Mouse (Mus musculus) C2C12 (cell line): ENCODE measurements around the gene Pde7b. TPM values are rescaled to one million over a fixed set of nuclear protein-coding genes. Genes with fewer than 3 reads are reported as not detected.

Experiments used
- H3K27me3 ChIP-seq: one replicate; pipeline ENCODE4 v1.6.1; 2011; ENCODE audit not compliant: control insufficient read depth, insufficient read depth, insufficient read length
- H3K36me3 ChIP-seq: one replicate; pipeline ENCODE4 v1.6.1; 2011; ENCODE audit not compliant: control insufficient read depth, insufficient read depth
- H3K4me3 ChIP-seq: one replicate; pipeline ENCODE4 v1.5.1; 2011; ENCODE audit warnings: mild to moderate bottlenecking, control low read depth; ENCODE audit not compliant: poor library complexity, insufficient read depth, severe bottlenecking
- H3K79me2 ChIP-seq: one replicate; pipeline ENCODE4 v1.6.1; 2011; ENCODE audit not compliant: control insufficient read depth, insufficient read depth
- H3K79me3 ChIP-seq: one replicate; pipeline ENCODE4 v1.6.1; 2011; ENCODE audit warnings: low read depth, control low read depth
- H3ac ChIP-seq: one replicate; pipeline ENCODE3; 2011; ENCODE audit warnings: low read depth; ENCODE audit not compliant: control insufficient read depth, insufficient read length
- CEBPB ChIP-seq: IDR thresholded peaks from one replicate; pipeline ENCODE4 v1.6.1; 2011; ENCODE audit warnings: low read depth, mild to moderate bottlenecking, control low read depth, moderate library complexity
- CTCF ChIP-seq: IDR thresholded peaks from one replicate; pipeline ENCODE4 v1.5.1; 2011; ENCODE audit not compliant: control insufficient read depth, insufficient read depth, insufficient read length
- FOSL1 ChIP-seq: IDR thresholded peaks from one replicate; pipeline ENCODE4 v1.8.0; 2011; ENCODE audit warnings: mild to moderate bottlenecking, low read length; ENCODE audit not compliant: poor library complexity, insufficient read depth, severe bottlenecking
- MAX ChIP-seq: IDR thresholded peaks from one replicate; pipeline ENCODE4 v1.6.1; 2011; ENCODE audit warnings: mild to moderate bottlenecking, control low read depth
- MYOD1 ChIP-seq: IDR thresholded peaks from one replicate; pipeline ENCODE4 v1.6.1; 2011; ENCODE audit warnings: low read depth; ENCODE audit not compliant: control insufficient read depth, insufficient read length
- MYOG ChIP-seq: IDR thresholded peaks from one replicate; pipeline ENCODE4 v1.6.1; 2011; ENCODE audit not compliant: control insufficient read depth, insufficient read length; ENCODE audit errors: extremely low read depth
- USF1 ChIP-seq: IDR thresholded peaks from one replicate; pipeline ENCODE4 v1.6.1; 2011; ENCODE audit warnings: low read depth, mild to moderate bottlenecking, control low read depth, moderate library complexity
- polyA plus RNA-seq: library from polyadenylated mRNA; unstranded; fragments of >200 nt; fragmentation: generic; extraction: Trizol; gene quantifications from one replicate; pipeline ENCODE4 v1.2.1, GENCODE M21; 2012; ENCODE audit warnings: missing spikeins

Pde7b gene
- polyA plus RNA-seq, 1 experiment, result 0.06 TPM

- H3K4me3 ChIP-seq, result no peak overlapping the region
- no peak overlapping the region for H3ac ChIP-seq
- H3K27me3 ChIP-seq, result no peaks in the 10 kb centered on the region
- H3K36me3 ChIP-seq, result no peaks in the 10 kb centered on the region
- no peaks in the 10 kb centered on the region for H3K79me2 ChIP-seq
- TF ChIP-seq MYOD1, result no peak
- TF ChIP-seq CEBPB, result no peak
- TF ChIP-seq CTCF, result no peak
- no peak for TF ChIP-seq MYOG
- no peak for TF ChIP-seq USF1
- TF ChIP-seq FOSL1, result no peak
- TF ChIP-seq MAX, result no peak
- H3K79me3 ChIP-seq, result no peaks in the 10 kb centered on the region
These were observed 326.7 kb downstream of the Pde7b start for GRCm38 (mm10) chr10:20398224-20398623.

- no peak overlapping the region for H3K4me3 ChIP-seq
- H3K79me3 ChIP-seq, result no peaks in the 10 kb centered on the region
- no peaks in the 10 kb centered on the region for H3K36me3 ChIP-seq
- no peak overlapping the region for H3ac ChIP-seq
- no peaks in the 10 kb centered on the region for H3K79me2 ChIP-seq
- TF ChIP-seq FOSL1, result no peak
- no peak for TF ChIP-seq MYOG
- TF ChIP-seq CEBPB, result no peak
- TF ChIP-seq CTCF, result no peak
- no peak for TF ChIP-seq USF1
- TF ChIP-seq MAX, result no peak
- no peak for TF ChIP-seq MYOD1
- no peaks in the 10 kb centered on the region for H3K27me3 ChIP-seq
These were observed 329.1 kb downstream of the Pde7b start for GRCm38 (mm10) chr10:20395778-20396177.

GRCm38 (mm10) chr10:20394815-20395214 lies 330.1 kb downstream of the Pde7b start:
- Histone ChIP-seq H3K36me3 (no peaks in the 10 kb centered on the region), H3K79me3 (no peaks in the 10 kb centered on the region), H3ac (no peak overlapping the region), H3K27me3 (no peaks in the 10 kb centered on the region), H3K79me2 (no peaks in the 10 kb centered on the region), H3K4me3 (no peak overlapping the region)
- TF ChIP-seq CEBPB (no peak), MYOD1 (no peak), USF1 (no peak), MAX (no peak), FOSL1 (no peak), MYOG (no peak), CTCF (no peak)

- no peaks in the 10 kb centered on the region for H3K36me3 ChIP-seq
- TF ChIP-seq CTCF (no peak), USF1 (no peak), CEBPB (no peak), MAX (no peak)
These were observed 334.3 kb downstream of the Pde7b start for GRCm38 (mm10) chr10:20390568-20390967.

GRCm38 (mm10) chr10:20382807-20383419 lies 342.0 kb downstream of the Pde7b start:
- TF ChIP-seq CEBPB, result no peak
- no peak for TF ChIP-seq USF1
- TF ChIP-seq MYOD1, result no peak
- no peak for TF ChIP-seq FOSL1
- TF ChIP-seq MYOG, result no peak
- TF ChIP-seq CTCF, result no peak
- no peak for TF ChIP-seq MAX
- Histone ChIP-seq H3K36me3 (no peaks in the 10 kb centered on the region), H3K79me2 (no peaks in the 10 kb centered on the region), H3K4me3 (no peak overlapping the region), H3K79me3 (no peaks in the 10 kb centered on the region), H3K27me3 (no peaks in the 10 kb centered on the region), H3ac (no peak overlapping the region)

More at GRCm38 (mm10) chr10:20390568-20390967, 334.3 kb downstream of the Pde7b start:
- H3ac ChIP-seq, result no peak overlapping the region
- H3K79me2 ChIP-seq, result no peaks in the 10 kb centered on the region
- H3K79me3 ChIP-seq, result no peaks in the 10 kb centered on the region
- H3K27me3 ChIP-seq, result no peaks in the 10 kb centered on the region
- H3K4me3 ChIP-seq, result no peak overlapping the region

- Histone ChIP-seq H3K79me3 (no peaks in the 10 kb centered on the region), H3ac (no peak overlapping the region), H3K36me3 (no peaks in the 10 kb centered on the region), H3K4me3 (no peak overlapping the region), H3K27me3 (no peaks in the 10 kb centered on the region), H3K79me2 (no peaks in the 10 kb centered on the region)
- no peak for TF ChIP-seq MYOD1
- no peak for TF ChIP-seq USF1
- TF ChIP-seq MAX, result no peak
- no peak for TF ChIP-seq FOSL1
- no peak for TF ChIP-seq MYOG
These were observed 343.5 kb downstream of the Pde7b start for GRCm38 (mm10) chr10:20381352-20381751.

GRCm38 (mm10) chr10:20380798-20381197 lies 344.1 kb downstream of the Pde7b start:
- H3K79me2 ChIP-seq, result no peaks in the 10 kb centered on the region
- TF ChIP-seq USF1 (no peak), FOSL1 (no peak), MAX (no peak), CEBPB (no peak), CTCF (no peak), MYOG (no peak), MYOD1 (no peak)
- no peaks in the 10 kb centered on the region for H3K27me3 ChIP-seq
- H3K36me3 ChIP-seq, result no peaks in the 10 kb centered on the region
- no peak overlapping the region for H3K4me3 ChIP-seq
- H3K79me3 ChIP-seq, result no peaks in the 10 kb centered on the region
- H3ac ChIP-seq, result no peak overlapping the region
